Mouse (Mus musculus) urinary bladder, adult 18-20 months (tissue): ENCODE measurements around the gene Zfp960.
"Not testable (repeated sequence)": the region's sequence is repeated elsewhere in the genome, so short reads cannot be mapped to it uniquely, and the experiment has no call there.

Experiments used
- DNase-seq, 2 experiments: peaks; one replicate each; pipeline ENCODE4 v3.0.0; 2022; ENCODE audit warnings: low spot score in 2 of 2, mixed read lengths in 2 of 2

Zfp960 gene

GRCm38 (mm10) chr17:17063628-17064494 lies at the start of gene Zfp960:
Gene Zfp960, plus strand, starts transcription at chr17:17064113.
- peak; percentile 77 to 85 for DNase-seq

DNA sequence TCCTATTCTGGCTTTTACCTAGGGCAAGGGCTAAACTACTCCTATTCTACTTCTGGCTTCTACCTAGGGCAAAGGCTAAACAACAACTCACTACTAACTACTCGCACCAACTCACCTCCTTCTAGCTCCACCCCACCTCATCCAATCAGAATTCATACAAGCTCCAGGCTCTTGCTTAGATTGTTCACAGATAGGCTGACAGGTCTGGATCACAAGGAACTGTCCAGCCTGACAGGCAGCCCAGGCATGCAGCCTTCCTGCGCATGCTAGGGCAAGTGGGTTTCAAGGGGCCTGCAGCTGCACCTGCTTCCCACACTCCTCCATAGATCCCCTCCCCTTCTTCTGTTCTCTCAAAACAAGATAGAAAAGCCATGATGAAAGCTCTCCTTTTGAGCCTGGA lies 45.8 kb upstream of the Zfp960 start:
- DNase-seq = not testable (repeated sequence)

- DNase-seq = not testable (repeated sequence)
Measured at GRCm38 (mm10) chr17:17059566-17059965, 4.3 kb upstream of the Zfp960 start.

- not testable (repeated sequence) for DNase-seq
Measured at GRCm38 (mm10) chr17:17120830-17121502, 57.1 kb downstream of the Zfp960 start, which contains the start of gene Zfp97. Gene Zfp97, plus strand, starts transcription at chr17:17121415.
